Mouse (Mus musculus): ENCODE data around the gene Klhdc7b.

GRCm38 (mm10) chr15:89353837-89354236 lies 30.9 kb upstream of the Klhdc7b start:
- TF ChIP-seq TBP (conservative IDR thresholded peaks at IDR 0.05; ENCODE audit: low read depth, low read length) (no peak), HCFC1 (IDR thresholded peaks at IDR 0.05; ENCODE audit: low read depth, low read length) (no peak), RCOR1 (conservative IDR thresholded peaks at IDR 0.05; ENCODE audit: low read depth, low read length) (no peak), CTCF (conservative IDR thresholded peaks at IDR 0.05 in 1 of 2, IDR thresholded peaks at IDR 0.05 in 1 of 2; ENCODE audit: low read depth in 2 of 2, low read length in 2 of 2) (no peak), POLR2AphosphoS2 (IDR thresholded peaks at IDR 0.05; ENCODE audit: low read depth, low read length) (no peak), ELF1 (IDR thresholded peaks at IDR 0.05; ENCODE audit: low read depth, low read length) (no peak), SMC3 (IDR thresholded peaks at IDR 0.05; ENCODE audit: low read depth, low read length) (no peak), POLR2A (IDR thresholded peaks at IDR 0.05; ENCODE audit: low read depth, low read length) (no peak), EP300 (IDR thresholded peaks at IDR 0.05; ENCODE audit: low read length) (no peak), MAZ (IDR thresholded peaks at IDR 0.05; ENCODE audit: low read depth, low read length) (no peak), E2F4 (IDR thresholded peaks at IDR 0.05; ENCODE audit: insufficient replicate concordance, low read depth, low read length) (no peak), SIN3A (IDR thresholded peaks at IDR 0.05; ENCODE audit: low read length) (no peak)
